Mouse (Mus musculus): ENCODE data around the gene Ehd4. TPM values are rescaled to one million over a fixed set of nuclear protein-coding genes. Genes with fewer than 3 reads are reported as not detected.

Ehd4 gene
- total and polyA plus RNA-seq, 3 experiments = 8.1 to 27.7 (median 9.8) TPM

DNA sequence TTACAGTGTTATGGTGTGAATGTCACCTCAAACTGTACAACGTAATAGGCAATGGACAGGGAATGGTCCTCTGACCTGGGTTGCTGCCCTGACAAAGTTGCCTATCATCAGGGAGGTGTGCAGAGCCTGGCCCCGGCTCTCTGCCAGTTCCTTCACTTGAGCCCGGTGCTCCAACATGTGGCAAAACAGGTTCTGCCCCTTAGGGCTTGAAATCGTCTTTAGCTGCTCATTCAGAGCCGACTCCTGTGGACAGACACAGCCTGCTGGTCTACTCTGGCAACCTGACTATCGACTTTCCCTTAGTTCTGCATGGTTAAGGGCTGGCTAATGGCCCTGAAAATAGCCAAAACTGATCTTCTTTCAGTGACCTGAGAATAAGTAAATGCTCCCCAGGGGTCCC is 94.2 kb downstream of the Ehd4 start:
- no peaks in the 10 kb centered on the region for H3K9me3 ChIP-seq (replicated peaks; ENCODE audit: low read length)
- H3K4me2 ChIP-seq (ENCODE audit: insufficient read depth, low read depth, poor library complexity, severe bottlenecking) = no peak overlapping the region
- in situ Hi-C loops (cut with MboI; ENCODE audit: low pct_ligation_motif_present, low pct_unique_long_range_greater_than_20kb, low sequenced_read_pairs) = no loop called here
- no peak for DNase-seq (ENCODE audit: extremely low read depth)
- peaks cover 46% of the 10 kb centered on the region for H3K27me3 ChIP-seq (replicated peaks)
- no peak overlapping the region for H3K9ac ChIP-seq (ENCODE audit: insufficient read depth, low read depth)
- no peaks in the 10 kb centered on the region for H3K79me2 ChIP-seq (replicated peaks; ENCODE audit: control insufficient read depth, extremely low read depth, insufficient read depth, poor library complexity, severe bottlenecking)
- H3K4me3 ChIP-seq (replicated peaks in 1 of 3; ENCODE audit: low read depth in 2 of 3, low read length in 2 of 3, poor library complexity in 1 of 3) = no peak overlapping the region
- no peak for TF ChIP-seq ZMIZ1 (IDR thresholded peaks at IDR 0.05; ENCODE audit: low read depth, low read length)
- TF ChIP-seq CTCF (conservative IDR thresholded peaks at IDR 0.05 in 1 of 2, IDR thresholded peaks at IDR 0.05 in 1 of 2; ENCODE audit: low read depth in 2 of 2, low read length in 2 of 2) = no peak
- TF ChIP-seq MAZ (IDR thresholded peaks at IDR 0.05; ENCODE audit: low read depth, low read length) = no peak
- no peak for TF ChIP-seq ETS1 (conservative IDR thresholded peaks at IDR 0.05; ENCODE audit: low read depth, low read length)
- TF ChIP-seq E2F4 (IDR thresholded peaks at IDR 0.05; ENCODE audit: insufficient replicate concordance, low read depth, low read length) = no peak
- no peak overlapping the region for H3K27ac ChIP-seq (ENCODE audit: insufficient read depth, low read depth)
- no peaks in the 10 kb centered on the region for H3K4me1 ChIP-seq (ENCODE audit: control insufficient read depth in 1 of 2, insufficient read depth in 2 of 2)
- no peaks in the 10 kb centered on the region for H3K36me3 ChIP-seq (replicated peaks in 1 of 2; ENCODE audit: control insufficient read depth in 1 of 2, insufficient read depth in 1 of 2, low read length in 1 of 2)
- dilution Hi-C loops (cut with MboI; ENCODE audit: extremely low pct_ligation_motif_present, extremely low pct_unique_long_range_greater_than_20kb, low sequenced_read_pairs) = no loop called here

DNA sequence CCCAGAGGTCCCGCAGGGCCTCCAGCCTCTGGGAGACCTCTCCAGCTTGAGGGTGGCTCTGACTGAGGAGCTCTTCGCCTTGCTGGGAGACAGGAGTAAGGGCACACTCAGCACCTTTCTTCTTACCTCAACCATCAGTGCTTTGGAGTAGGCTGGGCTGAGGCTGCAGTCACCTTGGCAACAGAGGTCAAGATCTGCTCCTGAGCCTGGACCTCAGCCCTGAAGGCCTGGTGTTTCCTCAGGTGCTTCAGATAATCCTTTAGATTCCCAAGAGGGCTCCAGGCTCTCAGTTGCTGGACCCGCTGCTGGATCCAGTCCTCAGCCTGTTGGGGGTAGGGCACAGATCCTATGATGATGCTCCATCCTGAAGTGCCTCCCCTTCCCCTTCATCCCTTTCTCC is 94.9 kb downstream of the Ehd4 start:
- H3K4me1 ChIP-seq (ENCODE audit: control insufficient read depth in 1 of 2, insufficient read depth in 2 of 2) = no peaks in the 10 kb centered on the region
- H3K27me3 ChIP-seq (replicated peaks) = peaks cover 49% of the 10 kb centered on the region
- no peak overlapping the region for H3K27ac ChIP-seq (ENCODE audit: insufficient read depth, low read depth)
- no peaks in the 10 kb centered on the region for H3K79me2 ChIP-seq (replicated peaks; ENCODE audit: control insufficient read depth, extremely low read depth, insufficient read depth, poor library complexity, severe bottlenecking)
- H3K9ac ChIP-seq (ENCODE audit: insufficient read depth, low read depth) = no peak overlapping the region
- no peaks in the 10 kb centered on the region for H3K36me3 ChIP-seq (replicated peaks in 1 of 2; ENCODE audit: control insufficient read depth in 1 of 2, insufficient read depth in 1 of 2, low read length in 1 of 2)
- H3K9me3 ChIP-seq (replicated peaks; ENCODE audit: low read length) = no peaks in the 10 kb centered on the region
- DNase-seq (ENCODE audit: extremely low read depth) = no peak
- no peak overlapping the region for H3K4me2 ChIP-seq (ENCODE audit: insufficient read depth, low read depth, poor library complexity, severe bottlenecking)
- no peak overlapping the region for H3K4me3 ChIP-seq (replicated peaks in 1 of 3; ENCODE audit: low read depth in 2 of 3, low read length in 2 of 3, poor library complexity in 1 of 3)
- dilution Hi-C loops (cut with MboI; ENCODE audit: extremely low pct_ligation_motif_present, extremely low pct_unique_long_range_greater_than_20kb, low sequenced_read_pairs) = no loop called here
- in situ Hi-C loops (cut with MboI; ENCODE audit: low pct_ligation_motif_present, low pct_unique_long_range_greater_than_20kb, low sequenced_read_pairs) = no loop called here
- TF ChIP-seq POLR2AphosphoS2 (IDR thresholded peaks at IDR 0.05; ENCODE audit: low read depth, low read length) (no peak), NRF1 (IDR thresholded peaks at IDR 0.05; ENCODE audit: low read depth, low read length) (no peak), TBP (conservative IDR thresholded peaks at IDR 0.05; ENCODE audit: low read depth, low read length) (no peak), CHD1 (IDR thresholded peaks at IDR 0.05; ENCODE audit: low read depth, low read length) (no peak), MAX (IDR thresholded peaks at IDR 0.05; ENCODE audit: low read length) (no peak), MAFK (IDR thresholded peaks at IDR 0.05; ENCODE audit: insufficient replicate concordance, low read length) (no peak), USF2 (conservative IDR thresholded peaks at IDR 0.05; ENCODE audit: low read depth, low read length) (no peak), BHLHE40 (IDR thresholded peaks at IDR 0.05; ENCODE audit: low read depth, low read length) (no peak)

DNA sequence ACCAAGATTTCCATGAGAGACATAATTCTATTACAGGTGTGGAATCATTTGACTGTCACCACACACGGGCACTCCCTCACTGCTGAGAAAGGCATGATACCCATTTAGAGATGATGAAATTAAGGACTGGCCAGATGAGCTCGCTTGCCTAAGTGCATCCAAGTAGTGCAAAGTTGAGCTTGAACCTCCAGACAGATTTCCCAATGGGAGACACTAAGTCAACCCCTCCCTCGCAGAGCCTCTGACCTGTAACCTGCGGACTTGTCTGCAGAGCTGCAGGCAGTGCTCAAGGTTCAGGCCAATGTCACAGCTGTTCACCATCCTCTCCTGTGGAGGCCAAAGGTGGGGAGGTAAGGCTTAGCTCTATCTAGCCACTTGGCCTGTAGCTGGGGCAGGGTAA is 95.6 kb downstream of the Ehd4 start:
- dilution Hi-C loops (cut with MboI; ENCODE audit: extremely low pct_ligation_motif_present, extremely low pct_unique_long_range_greater_than_20kb, low sequenced_read_pairs) = no loop called here
- TF ChIP-seq KAT2A (IDR thresholded peaks at IDR 0.05; ENCODE audit: insufficient replicate concordance, low read length) = no peak
- in situ Hi-C loops (cut with MboI; ENCODE audit: low pct_ligation_motif_present, low pct_unique_long_range_greater_than_20kb, low sequenced_read_pairs) = no loop called here

More for the DNA sequence above, 95.6 kb downstream of the Ehd4 start:
- DNase-seq (ENCODE audit: extremely low read depth) = no peak
- Histone ChIP-seq H3K79me2 (replicated peaks; ENCODE audit: control insufficient read depth, extremely low read depth, insufficient read depth, poor library complexity, severe bottlenecking) (no peaks in the 10 kb centered on the region), H3K9ac (ENCODE audit: insufficient read depth, low read depth) (no peak overlapping the region), H3K4me1 (ENCODE audit: control insufficient read depth in 1 of 2, insufficient read depth in 2 of 2) (no peaks in the 10 kb centered on the region), H3K36me3 (replicated peaks in 1 of 2; ENCODE audit: control insufficient read depth in 1 of 2, insufficient read depth in 1 of 2, low read length in 1 of 2) (no peaks in the 10 kb centered on the region), H3K4me2 (ENCODE audit: insufficient read depth, low read depth, poor library complexity, severe bottlenecking) (no peak overlapping the region), H3K27me3 (replicated peaks) (peaks cover 49% of the 10 kb centered on the region), H3K27ac (ENCODE audit: insufficient read depth, low read depth) (no peak overlapping the region), H3K4me3 (replicated peaks in 1 of 3; ENCODE audit: low read depth in 2 of 3, low read length in 2 of 3, poor library complexity in 1 of 3) (no peak overlapping the region), H3K9me3 (replicated peaks; ENCODE audit: low read length) (no peaks in the 10 kb centered on the region)

All from CH12.LX (cell line).